Mouse (Mus musculus) large intestine, adult 2 months (tissue): ENCODE measurements at regions not wholly inside any gene's neighbourhood (a gene's known extent, or its start where the extent isn't known, plus 50 kb on each side); places are given as distances from the start of the nearest gene placed in this dataset.
A peak's percentile ranks its signal among the peaks of the same experiment; 100 is the strongest.

Source experiments
- DNase-seq: peaks from one replicate; pipeline ENCODE4 v3.0.0-alpha.2; 2012; ENCODE audit warnings: low read depth, low spot score
- WGBS: fragments of 180-500 bp; shearing (Covaris S2); methylation state at CpG from one replicate; pipeline ENCODE4 v1.1.7; 2018; 5-methylcytosine and 5-hydroxymethylcytosine counted together

DNA sequence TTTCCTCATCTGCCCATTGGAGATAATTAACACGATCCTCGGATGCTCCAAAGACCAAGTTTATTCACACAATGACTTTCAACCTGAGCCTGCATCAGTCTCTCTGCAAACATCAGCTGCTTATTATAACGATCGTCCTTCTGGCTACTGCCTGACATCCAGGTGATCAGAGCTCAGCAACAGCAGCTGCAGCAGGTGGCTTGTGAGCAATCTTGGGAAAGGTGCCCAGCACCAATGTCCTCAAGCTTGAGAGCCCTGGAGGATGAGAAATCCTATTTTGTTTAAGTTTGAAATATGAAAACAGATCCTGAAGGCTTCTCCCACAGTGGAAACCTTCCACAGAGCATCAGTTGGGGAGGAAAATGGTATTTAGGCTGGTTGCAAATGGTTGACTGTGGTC, 242.8 kb downstream of the Prdm2 start:
- no peak for DNase-seq
- 68% methylated on average over 4 of the region's 4 CpGs for WGBS

GRCm38 (mm10) chr4:142967604-142968003, 245.2 kb downstream of the Prdm2 start:
- WGBS = 83% methylated on average over 2 of the region's 2 CpGs
- no peak for DNase-seq

GRCm38 (mm10) chr4:142956832-142957429, 255.9 kb downstream of the Prdm2 start:
- WGBS = 77% methylated on average over 8 of the region's 8 CpGs
- DNase-seq = no peak

DNA sequence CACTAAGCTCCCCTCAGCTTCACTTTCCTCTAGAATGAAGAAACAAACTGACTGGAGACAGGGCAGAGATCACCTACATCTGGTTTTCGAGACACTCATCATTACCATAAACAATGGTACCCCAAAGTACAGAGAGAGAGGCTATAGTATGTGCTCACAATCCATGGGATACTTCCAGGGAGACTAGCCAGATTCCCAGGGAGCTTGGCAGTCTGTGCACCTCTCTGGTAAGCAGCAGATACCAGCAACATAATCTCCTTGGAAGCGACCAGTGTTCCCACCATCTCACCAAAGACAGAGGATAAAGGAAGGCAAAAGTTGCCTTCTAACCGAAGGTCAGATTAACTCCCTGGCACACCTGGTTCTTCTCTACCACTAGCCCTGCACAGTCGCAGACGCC, 256.4 kb downstream of the Prdm2 start:
- no peak for DNase-seq
- WGBS = 80% methylated on average over 5 of the region's 5 CpGs

DNA sequence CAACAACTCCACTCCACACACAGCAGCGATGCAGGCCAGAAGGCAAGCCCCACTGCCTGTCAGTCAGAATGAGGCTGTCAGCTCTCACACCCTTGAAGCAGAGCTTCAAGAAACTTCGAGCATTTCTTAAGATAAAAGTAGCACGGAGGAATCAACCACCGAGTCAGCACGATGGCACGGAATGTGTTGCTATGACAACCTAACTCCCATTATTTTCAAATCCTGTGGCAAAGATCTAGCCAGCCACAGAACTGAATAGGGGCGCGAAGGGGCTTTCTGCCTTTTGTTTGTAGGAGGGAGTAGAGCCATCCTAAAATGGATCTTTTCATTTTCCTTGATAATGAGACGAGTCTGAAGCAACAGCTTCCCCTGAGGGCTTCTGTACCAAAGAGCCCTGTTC, 259.1 kb downstream of the Prdm2 start:
- 74% methylated on average over 9 of the region's 9 CpGs for WGBS
- DNase-seq = no peak

DNA sequence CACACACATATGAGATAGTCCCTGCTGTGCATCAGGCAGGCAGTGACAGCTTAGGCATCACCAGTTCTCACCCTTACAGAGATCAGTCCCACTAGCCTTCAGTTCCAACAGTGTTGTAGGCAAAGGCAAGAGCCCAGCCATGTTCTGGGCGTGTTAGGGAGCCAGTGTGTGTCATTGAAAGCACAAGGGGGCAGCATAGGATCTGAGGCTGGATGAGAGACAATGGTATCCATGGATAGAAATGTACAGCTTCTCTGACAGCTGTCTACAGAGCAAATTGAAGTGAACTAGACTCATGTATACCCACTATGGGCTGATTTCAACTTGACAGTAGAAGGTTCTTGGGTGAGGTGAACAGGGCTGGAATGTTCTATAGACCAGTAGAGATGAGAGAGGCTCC, 259.9 kb downstream of the Prdm2 start:
- no peak for DNase-seq
- 32% methylated on average over 1 of the region's 1 CpGs for WGBS

GRCm38 (mm10) chr4:142947673-142948072, 265.1 kb downstream of the Prdm2 start:
- DNase-seq = no peak
- WGBS = 81% methylated on average over 6 of the region's 6 CpGs

GRCm38 (mm10) chr4:142933627-142934026, 279.2 kb downstream of the Prdm2 start:
- 74% methylated on average over 9 of the region's 9 CpGs for WGBS
- DNase-seq = no peak

GRCm38 (mm10) chr4:142929245-142929644, 283.6 kb downstream of the Prdm2 start:
- WGBS = 88% methylated on average over 4 of the region's 4 CpGs
- no peak for DNase-seq

DNA sequence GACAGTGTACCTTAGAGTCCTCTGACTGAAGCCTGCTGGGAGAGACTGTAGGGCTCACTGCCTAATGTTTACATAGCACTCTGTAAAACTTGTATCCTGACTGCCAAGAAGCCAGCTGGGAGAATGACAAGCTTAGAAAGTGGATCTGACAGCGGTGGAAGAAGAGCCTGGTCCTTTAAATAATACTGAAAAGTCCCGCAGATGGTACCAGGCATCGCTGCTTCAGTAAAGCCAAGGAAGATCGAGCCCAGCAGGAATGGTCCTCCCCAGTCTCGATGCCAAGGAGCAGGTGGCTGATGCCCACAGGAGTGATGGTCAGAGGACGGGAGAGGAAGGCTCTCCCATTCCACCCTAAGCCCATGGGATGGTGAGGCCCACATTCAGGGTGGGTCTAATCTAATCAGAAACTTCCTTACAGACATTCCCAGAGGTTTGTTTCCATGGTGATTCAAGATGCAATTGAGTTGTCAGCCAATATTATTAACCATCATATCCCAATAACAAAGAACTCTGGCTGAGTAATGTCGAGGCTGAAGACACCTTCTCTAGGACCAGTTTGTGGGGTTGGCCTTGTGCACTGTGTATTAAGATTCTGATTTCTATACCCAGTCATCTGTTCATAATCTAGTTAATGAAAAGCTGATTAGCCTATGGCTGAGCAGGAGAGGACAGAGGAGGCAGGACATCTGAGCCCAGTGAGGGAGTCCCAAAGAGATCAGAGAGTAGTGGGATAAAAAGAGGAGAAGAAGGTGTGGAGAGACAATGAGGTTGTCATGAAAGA, 285.3 kb downstream of the Prdm2 start:
- no peak for DNase-seq
- 73% methylated on average over 7 of the region's 7 CpGs for WGBS

- no peak for DNase-seq
- whole genome bisulfite sequencing = 77% methylated on average over 8 of the region's 8 CpGs
These were observed 287.7 kb downstream of the Prdm2 start for GRCm38 (mm10) chr4:142925111-142925510.

DNA sequence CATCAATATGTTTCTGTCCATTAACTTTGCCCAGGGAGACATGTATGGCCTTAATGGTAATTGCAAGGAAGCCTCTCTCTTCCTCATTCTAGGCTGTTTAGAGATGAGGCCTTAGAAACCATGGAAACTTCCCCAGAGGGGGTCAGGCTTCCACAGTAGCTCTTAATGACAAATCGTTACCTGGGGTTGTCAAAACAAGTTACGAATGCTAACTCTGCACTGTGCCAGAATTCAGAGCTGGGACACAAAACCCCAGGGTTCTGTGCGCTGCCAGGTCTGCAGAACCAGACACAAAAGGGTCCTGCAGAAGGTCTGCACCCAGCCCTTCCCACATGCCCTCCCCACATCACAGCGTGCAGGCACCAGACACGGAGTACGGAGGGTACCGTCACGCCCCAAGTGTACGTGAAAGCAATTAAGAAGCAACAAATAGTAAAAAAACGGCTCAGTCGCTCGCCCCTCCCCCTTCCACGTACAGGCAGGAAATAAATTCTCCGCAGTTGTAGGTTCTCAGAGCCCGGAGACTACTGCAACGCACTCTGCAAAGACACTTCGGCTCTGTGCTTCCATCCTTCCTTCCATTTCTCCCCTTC, 303.3 kb downstream of the Prdm2 start:
- 13% methylated on average over 17 of the region's 17 CpGs for WGBS
- DNase-seq = no peak

GRCm38 (mm10) chr4:142908782-142909181, 304.0 kb downstream of the Prdm2 start:
- DNase-seq = no peak
- 52% methylated on average over 6 of the region's 6 CpGs for WGBS

DNA sequence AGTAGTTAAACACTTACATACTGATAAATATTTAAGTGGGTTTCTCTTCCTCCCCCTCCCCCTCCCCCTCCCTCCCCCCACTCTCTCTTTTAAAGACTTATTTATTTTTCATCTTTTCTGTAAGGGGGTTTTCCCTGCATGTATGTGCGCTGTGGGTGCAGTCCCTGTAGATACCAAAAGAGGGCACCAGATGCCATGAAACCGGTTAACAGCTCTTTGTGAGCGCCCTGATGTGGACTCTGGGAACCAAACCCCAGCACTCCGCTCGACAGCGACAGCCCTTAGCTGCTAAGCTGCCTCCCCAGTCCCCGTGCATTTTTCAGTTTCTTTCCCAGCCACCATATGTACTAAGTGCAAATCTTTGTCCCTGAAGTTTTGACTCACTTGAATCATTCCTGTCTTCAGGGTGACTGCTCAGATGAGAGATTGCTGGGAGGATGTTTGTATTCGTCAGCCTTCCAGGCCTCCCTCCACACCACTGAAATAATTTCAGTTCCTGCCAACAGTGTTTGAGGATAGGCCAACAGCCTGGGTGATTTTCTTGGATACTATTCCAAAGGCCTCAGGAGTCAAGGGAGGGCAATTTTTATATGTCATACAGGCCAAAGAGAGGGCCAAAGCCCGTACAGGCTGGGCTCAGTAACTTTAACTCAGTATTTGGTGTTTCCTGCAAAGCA, 309.3 kb downstream of the Prdm2 start:
- no peak for DNase-seq
- WGBS = 80% methylated on average over 9 of the region's 9 CpGs

DNA sequence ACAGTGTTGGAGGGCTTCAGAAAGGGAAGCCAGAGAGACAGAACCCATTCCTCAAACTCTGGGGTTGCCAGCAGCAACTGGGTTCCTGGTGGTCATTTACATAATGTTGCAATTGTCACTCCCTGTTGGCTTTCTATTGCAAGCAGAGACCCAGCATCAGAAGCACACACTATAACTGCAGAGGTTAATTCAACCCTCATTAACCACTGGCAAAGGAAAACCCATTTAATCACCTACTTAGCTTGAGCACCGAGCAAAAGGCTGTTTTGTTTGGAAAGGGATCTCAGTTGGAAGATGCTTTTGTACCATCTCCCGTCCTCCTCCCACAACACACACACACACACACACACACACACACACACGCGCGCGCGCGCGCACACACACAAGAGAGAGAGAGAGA, 312.0 kb downstream of the Prdm2 start:
- WGBS = 82% methylated on average over 9 of the region's 9 CpGs
- no peak for DNase-seq

- WGBS = 44% methylated on average over 1 of the region's 1 CpGs
- DNase-seq = no peak
These were observed 313.8 kb downstream of the Prdm2 start for GRCm38 (mm10) chr4:142898994-142899393.

- no peak for DNase-seq
- WGBS = 56% methylated on average over 1 of the region's 1 CpGs
These were observed 322.1 kb downstream of the Prdm2 start for GRCm38 (mm10) chr4:142890711-142891110.

- whole genome bisulfite sequencing = 46% methylated on average over 4 of the region's 4 CpGs
- DNase-seq = no peak
These were observed 323.9 kb downstream of the Prdm2 start for GRCm38 (mm10) chr4:142888891-142889290.

- 47% methylated on average over 6 of the region's 6 CpGs for WGBS
- DNase-seq = no peak
These were observed 324.9 kb downstream of the Prdm2 start for GRCm38 (mm10) chr4:142887876-142888275.

DNA sequence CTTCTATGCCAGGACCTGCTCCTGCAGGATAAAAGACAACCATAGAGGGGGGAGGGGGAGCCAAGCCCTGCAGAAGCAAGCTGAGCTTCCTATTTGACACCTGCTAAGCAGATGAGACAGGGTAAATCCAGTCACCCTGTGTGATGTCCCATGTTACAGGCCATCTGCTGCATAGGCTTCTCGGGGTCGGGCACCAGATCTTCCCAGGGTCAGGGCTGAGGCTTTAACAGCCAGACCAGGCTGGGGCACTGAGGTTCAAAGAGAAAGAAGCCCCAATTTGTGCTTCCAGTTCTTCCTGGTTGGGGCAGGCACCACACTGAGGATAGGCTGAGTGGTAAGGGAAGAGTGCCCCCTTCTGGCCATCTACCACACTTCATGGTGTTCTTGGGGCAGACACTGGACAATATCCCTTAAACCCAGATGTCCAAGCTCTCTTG, 332.5 kb downstream of the Prdm2 start:
- DNase-seq = peak; percentile 33
- 9% methylated on average over 2 of the region's 2 CpGs for WGBS
